Mouse (Mus musculus): ENCODE results near the gene Trib3. TPM values are rescaled to one million over a fixed set of nuclear protein-coding genes. Genes with fewer than 3 reads are reported as not detected.
A peak's percentile ranks its signal among the peaks of the same experiment; 100 is the strongest.

The Trib3 gene
- polyA plus RNA-seq, 1 experiment from 2014 or later: 6.7 TPM

- Histone ChIP-seq H3K9me3 (ENCODE audit: low read length) (no peaks in the 10 kb centered on the region), H3K4me1 (ENCODE audit: insufficient read depth, low read depth, low read length) (peaks cover 11% of the 10 kb centered on the region; the same call in 1 of the 2 replicates), H3K4me3 (ENCODE audit: low read depth, low read length) (no peak overlapping the region), H3K27ac (ENCODE audit: low read length) (no peak overlapping the region), H3K36me3 (ENCODE audit: insufficient read depth, low read length) (no peaks in the 10 kb centered on the region), H3K4me2 (replicated peaks; ENCODE audit: low read depth, low read length) (no peak overlapping the region), H3K9ac (replicated peaks; ENCODE audit: low read depth) (no peak overlapping the region), H3K27me3 (replicated peaks; ENCODE audit: insufficient read depth, low read length) (no peaks in the 10 kb centered on the region)
- no peak for TF ChIP-seq CTCF (IDR thresholded peaks at IDR 0.05)
- ATAC-seq (no peak), DNase-seq (ENCODE audit: low spot score) (no peak)
- WGBS: 69% methylated on average over 4 of the region's 4 CpGs
Observed at GRCm38 (mm10) chr2:152333345-152334006, 10.4 kb downstream of the Trib3 start.

- Histone ChIP-seq H3K4me2 (replicated peaks; ENCODE audit: low read depth, low read length) (peak within 1 kb of the TSS; percentile 75), H3K27me3 (replicated peaks; ENCODE audit: insufficient read depth, low read length) (no peaks in the 10 kb centered on the region), H3K4me1 (ENCODE audit: insufficient read depth, low read depth, low read length) (peaks cover 11% of the 10 kb centered on the region; the same call in 1 of the 2 replicates), H3K4me3 (ENCODE audit: low read depth, low read length) (peak within 1 kb of the TSS; percentile 72), H3K9me3 (ENCODE audit: low read length) (no peaks in the 10 kb centered on the region), H3K9ac (replicated peaks; ENCODE audit: low read depth) (peak within 1 kb of the TSS; percentile 73), H3K27ac (ENCODE audit: low read length) (peak within 1 kb of the TSS; percentile 95), H3K36me3 (ENCODE audit: insufficient read depth, low read length) (no peaks in the 10 kb centered on the region)
- DNase-seq (ENCODE audit: low spot score) (peak; percentile 97), ATAC-seq (peak; percentile 92)
- TF ChIP-seq EP300 (IDR thresholded peaks at IDR 0.05): no peak
- WGBS: under 1% methylated on average over 53 of the region's 54 CpGs
Observed at GRCm38 (mm10) chr2:152332101-152332825, 11.6 kb downstream of the Trib3 start, which contains the start of gene Rbck1. Rbck1 (minus strand) TSS chr2:152332653.

- H3K4me3 ChIP-seq (ENCODE audit: low read depth, low read length): 0 out of 2 replicates have a peak overlapping the region, but pooled peaks have one; percentile 72
Observed at GRCm38 (mm10) chr2:152330858-152331423, 12.9 kb downstream of the Trib3 start.

GRCm38 (mm10) chr2:152327980-152328379, 15.9 kb downstream of the Trib3 start:
- Histone ChIP-seq H3K9ac (replicated peaks; ENCODE audit: low read depth) (no peak overlapping the region), H3K36me3 (ENCODE audit: insufficient read depth, low read length) (peaks cover 22% of the 10 kb centered on the region), H3K27me3 (replicated peaks; ENCODE audit: insufficient read depth, low read length) (no peaks in the 10 kb centered on the region), H3K4me1 (ENCODE audit: insufficient read depth, low read depth, low read length) (peaks cover 11% of the 10 kb centered on the region; the same call in 1 of the 2 replicates), H3K27ac (ENCODE audit: low read length) (no peak overlapping the region), H3K9me3 (ENCODE audit: low read length) (no peaks in the 10 kb centered on the region), H3K4me3 (ENCODE audit: low read depth, low read length) (no peak overlapping the region), H3K4me2 (replicated peaks; ENCODE audit: low read depth, low read length) (no peak overlapping the region)
- TF ChIP-seq CTCF (IDR thresholded peaks at IDR 0.05) (peak; percentile 38), EP300 (IDR thresholded peaks at IDR 0.05) (peak; percentile 78)
- 51% methylated on average over 5 of the region's 5 CpGs for WGBS
- ATAC-seq (peak; percentile 34), DNase-seq (ENCODE audit: low spot score) (peak; percentile 61)

More at GRCm38 (mm10) chr2:152330858-152331423, 12.9 kb downstream of the Trib3 start:
- ATAC-seq (no peak), DNase-seq (ENCODE audit: low spot score) (no peak)
- Histone ChIP-seq H3K27me3 (replicated peaks; ENCODE audit: insufficient read depth, low read length) (no peaks in the 10 kb centered on the region), H3K9me3 (ENCODE audit: low read length) (no peaks in the 10 kb centered on the region), H3K27ac (ENCODE audit: low read length) (no peak overlapping the region), H3K36me3 (ENCODE audit: insufficient read depth, low read length) (no peaks in the 10 kb centered on the region), H3K4me1 (ENCODE audit: insufficient read depth, low read depth, low read length) (peaks cover 11% of the 10 kb centered on the region; the same call in 1 of the 2 replicates), H3K4me2 (replicated peaks; ENCODE audit: low read depth, low read length) (peak overlapping the region; percentile 75), H3K9ac (replicated peaks; ENCODE audit: low read depth) (0 out of 2 replicates have a peak overlapping the region, but pooled peaks have one; percentile 73)
- no peak for TF ChIP-seq CTCF (IDR thresholded peaks at IDR 0.05)
- TF ChIP-seq EP300 (IDR thresholded peaks at IDR 0.05): no peak
- WGBS: 37% methylated on average over 7 of the region's 7 CpGs

GRCm38 (mm10) chr2:152326654-152327053, 17.2 kb downstream of the Trib3 start:
- Histone ChIP-seq H3K27ac (ENCODE audit: low read length) (no peak overlapping the region), H3K9ac (replicated peaks; ENCODE audit: low read depth) (no peak overlapping the region), H3K36me3 (ENCODE audit: insufficient read depth, low read length) (peaks cover 31% of the 10 kb centered on the region), H3K4me3 (ENCODE audit: low read depth, low read length) (no peak overlapping the region), H3K4me1 (ENCODE audit: insufficient read depth, low read depth, low read length) (peaks cover 11% of the 10 kb centered on the region; the same call in 1 of the 2 replicates), H3K9me3 (ENCODE audit: low read length) (no peaks in the 10 kb centered on the region), H3K4me2 (replicated peaks; ENCODE audit: low read depth, low read length) (no peak overlapping the region), H3K27me3 (replicated peaks; ENCODE audit: insufficient read depth, low read length) (no peaks in the 10 kb centered on the region)
- WGBS: 86% methylated on average over 8 of the region's 8 CpGs
- DNase-seq (ENCODE audit: low spot score) (no peak), ATAC-seq (no peak)
- TF ChIP-seq CTCF (IDR thresholded peaks at IDR 0.05) (no peak), EP300 (IDR thresholded peaks at IDR 0.05) (no peak)

- peaks cover 31% of the 10 kb centered on the region for H3K36me3 ChIP-seq (ENCODE audit: insufficient read depth, low read length)
- H3K4me2 ChIP-seq (replicated peaks; ENCODE audit: low read depth, low read length): no peak overlapping the region
- H3K4me3 ChIP-seq (ENCODE audit: low read depth, low read length): no peak overlapping the region
- H3K9ac ChIP-seq (replicated peaks; ENCODE audit: low read depth): no peak overlapping the region
- ATAC-seq (no peak), DNase-seq (ENCODE audit: low spot score) (no peak)
- no peak overlapping the region for H3K27ac ChIP-seq (ENCODE audit: low read length)
- peaks cover 7% of the 10 kb centered on the region; the same call in 1 of the 2 replicates for H3K4me1 ChIP-seq (ENCODE audit: insufficient read depth, low read depth, low read length)
- no peaks in the 10 kb centered on the region for H3K9me3 ChIP-seq (ENCODE audit: low read length)
- TF ChIP-seq CTCF (IDR thresholded peaks at IDR 0.05) (no peak), EP300 (IDR thresholded peaks at IDR 0.05) (no peak)
- H3K27me3 ChIP-seq (replicated peaks; ENCODE audit: insufficient read depth, low read length): no peaks in the 10 kb centered on the region
- WGBS: 92% methylated on average over 13 of the region's 13 CpGs
Observed at GRCm38 (mm10) chr2:152326157-152326556, 17.7 kb downstream of the Trib3 start.
